Mouse (Mus musculus) forebrain, embryonic 15.5 days (tissue): ENCODE measurements around the gene Itgav. TPM values are rescaled to one million over a fixed set of nuclear protein-coding genes. Genes with fewer than 3 reads are reported as not detected.

Experiments used
- ATAC-seq: fragments of 200-750 bp; cut with Nextera tagmentation; replicated peaks from 2 replicates; pipeline ENCODE4 v1.8.0; 2017; ENCODE audit warnings: mild to moderate bottlenecking, moderate TSS enrichment, moderate library complexity
- H3K27ac ChIP-seq: fragments of 300-500 bp; sonication (generic); replicated peaks from 2 replicates; pipeline ENCODE4 v1.5.1; 2015; ENCODE audit warnings: mild to moderate bottlenecking, inconsistent platforms
- H3K27me3 ChIP-seq: fragments of 300-500 bp; sonication (generic); 2 replicates; pipeline ENCODE4 v1.6.1; 2015; ENCODE audit warnings: inconsistent platforms
- H3K36me3 ChIP-seq: fragments of 300-500 bp; sonication (generic); 2 replicates; pipeline ENCODE4 v1.6.1; 2015; ENCODE audit warnings: mild to moderate bottlenecking, inconsistent platforms
- H3K4me1 ChIP-seq: fragments of 300-500 bp; sonication (generic); 2 replicates; pipeline ENCODE4 v1.6.1; 2015; ENCODE audit warnings: inconsistent platforms
- H3K4me2 ChIP-seq: fragments of 300-500 bp; sonication (generic); replicated peaks from 2 replicates; pipeline ENCODE4 v1.6.1; 2015; ENCODE audit warnings: mild to moderate bottlenecking, inconsistent platforms
- H3K4me3 ChIP-seq: fragments of 300-500 bp; sonication (generic); 2 replicates; pipeline ENCODE4 v1.5.1; 2015; ENCODE audit warnings: mild to moderate bottlenecking, inconsistent platforms
- H3K9ac ChIP-seq: fragments of 300-500 bp; sonication (generic); replicated peaks from 2 replicates; pipeline ENCODE4 v1.6.1; 2015; ENCODE audit warnings: mild to moderate bottlenecking, inconsistent platforms
- H3K9me3 ChIP-seq: fragments of 300-500 bp; sonication (generic); 2 replicates; pipeline ENCODE4 v1.6.1; 2016; ENCODE audit warnings: inconsistent platforms
- WGBS: fragments of 180-500 bp; shearing (Covaris S2); methylation state at CpG from one replicate; pipeline ENCODE4 v1.1.7; 2015; ENCODE audit warnings: mixed read lengths; 5-methylcytosine and 5-hydroxymethylcytosine counted together
- polyA plus RNA-seq: library from polyadenylated mRNA; unstranded; fragments of >200 nt; fragmentation: Nextera tagmentation; extraction: Ambion mirVana; gene quantifications from 2 replicates; pipeline ENCODE4 v1.2.1, GENCODE M21; 2015

The Itgav gene
- 18.2 and 19.9 TPM in 2 replicates for polyA plus RNA-seq

DNA sequence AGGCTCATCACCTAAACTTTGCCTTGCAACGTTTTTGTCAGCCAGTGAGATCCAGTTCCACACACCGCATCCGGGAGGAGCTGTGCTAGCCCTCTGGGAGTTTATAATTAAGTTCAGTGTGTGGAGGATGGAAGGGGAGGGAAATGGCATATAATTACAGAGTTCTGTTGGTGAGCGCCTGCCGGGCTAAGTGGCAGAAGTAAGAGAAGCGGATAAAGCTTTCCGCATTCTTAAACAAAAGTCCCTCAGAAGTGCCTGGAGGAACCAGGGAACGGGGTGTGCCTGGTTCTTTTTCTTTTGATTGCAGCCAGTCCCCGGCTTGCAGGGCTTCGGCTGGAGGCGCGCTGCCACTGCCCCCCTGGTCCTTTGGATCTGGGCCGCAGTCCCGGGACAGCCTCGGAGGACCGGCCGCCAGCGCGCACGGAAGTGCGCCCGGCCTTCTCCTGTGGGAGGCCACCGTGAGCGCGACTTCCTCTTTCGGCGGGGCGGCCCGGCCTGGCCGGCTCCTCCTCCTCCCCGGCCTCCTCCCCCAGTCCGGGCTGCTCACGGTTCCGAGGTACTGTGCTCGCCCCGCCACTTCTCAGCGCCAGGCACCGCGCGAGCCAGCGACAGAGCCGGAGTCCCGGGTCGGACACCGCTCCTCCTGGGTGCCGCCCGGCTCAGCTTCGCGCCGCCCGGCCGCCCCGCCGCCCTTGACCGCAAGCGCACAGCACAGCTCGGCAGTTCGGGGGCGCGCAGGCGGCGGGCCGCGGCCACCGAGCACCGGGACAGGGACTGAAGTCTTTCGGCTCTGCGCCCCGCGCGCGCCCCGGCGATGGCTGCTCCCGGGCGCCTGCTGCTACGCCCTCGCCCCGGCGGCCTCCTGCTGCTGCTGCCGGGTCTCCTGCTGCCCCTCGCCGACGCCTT is at the start of gene Itgav:
TSS of gene Itgav (plus strand) at position 477 of the 906 bp plus-strand sequence.
- Histone ChIP-seq H3K36me3 (no peaks in the 10 kb centered on the region), H3K4me1 (peaks cover 16% of the 10 kb centered on the region), H3K27ac (peak within 1 kb of the TSS; percentile 82), H3K27me3 (no peaks in the 10 kb centered on the region), H3K9me3 (no peaks in the 10 kb centered on the region), H3K4me3 (peak within 1 kb of the TSS; percentile 83), H3K9ac (peak within 1 kb of the TSS; percentile 75), H3K4me2 (peak within 1 kb of the TSS; percentile 83)
- WGBS = under 1% methylated on average over 74 of the region's 84 CpGs
- ATAC-seq = peak; percentile 96

DNA sequence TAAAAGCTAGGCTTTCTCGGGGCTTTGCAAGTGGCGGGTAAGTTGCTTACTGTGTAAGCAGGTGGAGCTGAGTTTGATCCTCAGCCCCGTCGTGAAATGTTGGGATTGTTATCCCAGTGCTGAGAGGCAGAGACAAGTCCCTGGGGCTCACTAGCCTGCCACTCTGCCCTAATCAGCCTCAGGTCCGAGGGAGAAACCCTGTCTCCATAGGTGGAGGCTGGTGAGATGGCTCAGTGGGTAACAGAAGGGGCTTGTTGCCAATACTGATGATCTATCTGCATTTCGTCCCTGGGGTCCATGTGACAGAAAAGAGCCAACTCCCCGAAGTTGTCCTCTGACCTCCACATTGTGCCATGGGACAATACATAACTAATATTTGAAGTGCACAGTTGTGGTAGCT is 49.8 kb upstream of the Itgav start:
- H3K4me2 ChIP-seq = no peak overlapping the region
- no peak overlapping the region for H3K9ac ChIP-seq
- no peak overlapping the region for H3K4me3 ChIP-seq
- H3K9me3 ChIP-seq = no peaks in the 10 kb centered on the region
- no peaks in the 10 kb centered on the region for H3K4me1 ChIP-seq
- 0 out of 2 replicates have a peak, but pooled peaks cover 7% of the 10 kb centered on the region for H3K36me3 ChIP-seq
- no peaks in the 10 kb centered on the region for H3K27me3 ChIP-seq
- 86% methylated on average over 7 of the region's 7 CpGs for WGBS
- ATAC-seq = no peak
- no peak overlapping the region for H3K27ac ChIP-seq

DNA sequence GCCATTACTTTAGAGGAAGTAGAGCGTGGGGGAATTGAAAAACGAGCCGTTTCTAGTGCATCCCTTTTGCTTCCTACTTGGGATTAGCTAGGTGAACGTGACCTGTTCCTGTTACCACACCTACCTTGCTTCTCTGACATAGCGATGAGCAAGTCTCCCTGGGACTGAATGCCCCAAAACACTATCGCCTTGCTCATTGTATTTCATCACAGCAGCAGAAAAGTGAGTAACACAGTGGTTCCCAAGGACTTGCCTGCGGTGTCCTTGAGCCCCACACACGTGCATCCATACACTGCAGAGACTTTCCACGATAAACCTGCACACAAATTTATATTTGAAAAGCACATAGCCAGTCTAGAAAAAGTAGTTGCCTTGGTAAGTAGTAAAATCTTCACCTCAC is 49.3 kb upstream of the Itgav start:
- Histone ChIP-seq H3K36me3 (0 out of 2 replicates have a peak, but pooled peaks cover 7% of the 10 kb centered on the region), H3K4me3 (no peak overlapping the region), H3K9me3 (no peaks in the 10 kb centered on the region), H3K4me2 (no peak overlapping the region), H3K4me1 (no peaks in the 10 kb centered on the region), H3K9ac (no peak overlapping the region), H3K27me3 (no peaks in the 10 kb centered on the region), H3K27ac (no peak overlapping the region)
- WGBS = 92% methylated on average over 9 of the region's 9 CpGs
- ATAC-seq = no peak

DNA sequence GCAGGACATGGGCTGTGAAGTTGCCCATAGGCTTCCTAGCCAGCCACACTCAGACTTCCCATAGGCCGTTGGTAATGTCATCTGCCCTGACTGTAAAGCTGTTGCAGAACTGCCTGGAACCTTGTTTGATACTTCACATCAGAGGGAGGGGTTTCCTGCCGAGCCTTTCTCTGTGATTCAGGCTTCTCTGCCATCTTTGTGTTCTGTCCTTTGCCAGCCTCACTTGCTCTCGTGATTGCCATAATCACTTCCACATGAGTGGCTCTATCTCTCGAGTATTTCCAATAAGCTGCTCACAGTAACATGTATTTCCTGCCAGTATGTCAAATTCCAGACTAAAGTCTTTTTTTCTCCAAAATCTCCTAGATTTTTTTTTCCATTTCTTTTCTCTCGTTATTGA is 48.5 kb upstream of the Itgav start:
- Histone ChIP-seq H3K36me3 (0 out of 2 replicates have a peak, but pooled peaks cover 7% of the 10 kb centered on the region), H3K9ac (no peak overlapping the region), H3K4me1 (no peaks in the 10 kb centered on the region), H3K4me2 (no peak overlapping the region), H3K27ac (no peak overlapping the region), H3K9me3 (no peaks in the 10 kb centered on the region), H3K4me3 (no peak overlapping the region), H3K27me3 (no peaks in the 10 kb centered on the region)
- 0 out of 2 replicates have a peak, but pooled peaks have one; percentile 39 for ATAC-seq
- 31% methylated on average over 5 of the region's 5 CpGs for WGBS

DNA sequence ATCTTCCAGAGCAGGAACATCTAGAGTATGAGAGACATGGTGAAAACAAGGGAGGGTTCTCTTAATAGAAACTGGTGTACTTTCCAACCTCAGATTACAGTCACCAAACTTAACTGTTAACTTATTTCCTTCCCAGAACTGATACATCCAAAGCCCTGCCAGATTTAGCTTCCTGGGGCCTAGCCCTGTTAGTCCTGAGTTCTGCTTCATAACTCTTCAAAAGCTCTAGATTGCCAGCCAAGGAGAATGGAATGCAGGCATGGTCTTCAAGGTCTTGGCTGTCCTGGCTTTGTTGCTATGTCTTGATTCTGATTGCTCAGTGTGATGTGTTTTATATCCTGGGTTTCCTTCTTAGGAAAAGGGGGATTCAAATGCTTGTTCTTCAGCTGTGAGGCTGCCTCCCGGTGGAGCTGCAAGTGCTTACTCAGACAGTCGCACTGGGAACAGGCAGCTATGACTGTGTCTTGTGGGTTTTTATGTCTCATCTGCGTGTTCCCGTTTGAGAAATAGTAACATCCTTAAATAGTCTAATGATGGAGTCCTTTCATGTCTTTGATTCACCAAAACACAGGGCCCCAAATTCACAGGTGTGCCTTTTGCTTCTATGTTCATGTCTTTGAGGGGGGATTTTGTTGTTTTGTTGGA is 47.8 kb upstream of the Itgav start:
- WGBS = 87% methylated on average over 4 of the region's 4 CpGs
- Histone ChIP-seq H3K27me3 (no peaks in the 10 kb centered on the region), H3K4me1 (no peaks in the 10 kb centered on the region), H3K36me3 (0 out of 2 replicates have a peak, but pooled peaks cover 7% of the 10 kb centered on the region), H3K27ac (no peak overlapping the region), H3K9ac (no peak overlapping the region), H3K4me3 (no peak overlapping the region), H3K9me3 (no peaks in the 10 kb centered on the region), H3K4me2 (no peak overlapping the region)
- no peak for ATAC-seq

DNA sequence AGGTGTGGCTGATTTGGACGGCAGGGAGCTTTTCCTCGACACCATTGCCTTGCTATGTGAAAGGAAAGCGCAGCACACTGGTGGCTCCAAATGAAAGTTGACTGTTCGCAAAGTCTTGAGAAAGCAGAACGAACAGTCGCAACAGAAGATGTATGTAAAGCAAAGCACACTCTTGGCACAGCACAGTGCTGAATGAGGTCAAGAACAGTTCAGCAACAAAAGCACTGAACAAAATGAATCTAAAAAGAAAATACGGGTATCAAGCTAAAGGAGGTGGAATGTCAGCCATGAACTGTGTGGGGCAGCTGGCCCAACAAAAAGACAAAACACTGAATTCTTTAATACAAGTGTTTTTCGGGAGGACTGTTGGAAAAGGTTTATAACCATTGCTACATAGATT is 42.9 kb upstream of the Itgav start:
- ATAC-seq = no peak
- 86% methylated on average over 8 of the region's 8 CpGs for WGBS

DNA sequence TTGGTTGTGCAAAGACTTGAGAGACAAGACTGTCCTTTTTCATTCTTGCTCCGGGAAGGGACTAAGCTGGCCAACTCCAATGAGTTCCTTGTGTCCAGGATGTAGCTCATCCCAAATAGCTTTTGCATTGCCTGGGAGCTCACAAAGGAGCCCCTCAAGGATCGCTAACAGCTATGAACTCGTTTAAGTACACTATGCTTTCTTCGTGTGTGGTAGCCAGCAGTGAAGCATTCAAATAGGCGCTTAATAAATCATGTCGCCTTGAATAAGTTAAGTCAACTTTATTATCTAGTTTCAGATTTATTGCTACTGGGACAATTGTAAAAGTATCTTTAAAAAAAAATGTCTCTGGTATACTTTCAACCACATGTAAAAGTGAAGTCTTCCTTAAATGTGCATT is 42.4 kb upstream of the Itgav start:
- no peaks in the 10 kb centered on the region for H3K36me3 ChIP-seq
- H3K4me3 ChIP-seq = no peak overlapping the region
- 74% methylated on average over 6 of the region's 6 CpGs for WGBS
- ATAC-seq = no peak
- H3K4me1 ChIP-seq = no peaks in the 10 kb centered on the region
- no peaks in the 10 kb centered on the region for H3K27me3 ChIP-seq
- H3K27ac ChIP-seq = no peak overlapping the region
- no peak overlapping the region for H3K4me2 ChIP-seq
- H3K9me3 ChIP-seq = no peaks in the 10 kb centered on the region
- H3K9ac ChIP-seq = no peak overlapping the region

More for the DNA sequence above, 42.9 kb upstream of the Itgav start:
- Histone ChIP-seq H3K9me3 (no peaks in the 10 kb centered on the region), H3K36me3 (no peaks in the 10 kb centered on the region), H3K4me3 (no peak overlapping the region), H3K27me3 (no peaks in the 10 kb centered on the region), H3K4me1 (no peaks in the 10 kb centered on the region), H3K27ac (no peak overlapping the region), H3K9ac (no peak overlapping the region), H3K4me2 (no peak overlapping the region)

DNA sequence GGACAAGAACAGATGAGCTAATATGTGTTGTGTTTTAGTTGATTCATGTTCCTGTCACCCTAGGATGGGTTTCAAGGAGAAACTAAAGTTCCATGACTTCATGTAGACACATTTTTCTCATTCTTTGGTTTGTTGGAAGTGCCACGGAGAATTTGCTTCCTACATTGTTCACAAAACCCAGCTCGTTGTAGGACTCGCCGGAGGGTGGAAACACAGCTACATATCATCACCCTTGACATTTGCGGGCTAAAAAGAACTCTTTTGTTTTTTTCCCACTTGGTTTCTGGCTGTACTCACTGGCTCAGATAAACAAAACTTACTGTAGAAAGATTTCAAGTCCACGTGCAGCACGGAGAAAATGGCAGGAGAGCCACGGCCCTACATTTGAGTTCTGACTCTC is 41.9 kb upstream of the Itgav start:
- Histone ChIP-seq H3K4me3 (no peak overlapping the region), H3K27me3 (no peaks in the 10 kb centered on the region), H3K9ac (no peak overlapping the region), H3K36me3 (no peaks in the 10 kb centered on the region), H3K4me2 (no peak overlapping the region), H3K4me1 (no peaks in the 10 kb centered on the region), H3K9me3 (no peaks in the 10 kb centered on the region), H3K27ac (no peak overlapping the region)
- 88% methylated on average over 8 of the region's 8 CpGs for WGBS
- ATAC-seq = no peak

DNA sequence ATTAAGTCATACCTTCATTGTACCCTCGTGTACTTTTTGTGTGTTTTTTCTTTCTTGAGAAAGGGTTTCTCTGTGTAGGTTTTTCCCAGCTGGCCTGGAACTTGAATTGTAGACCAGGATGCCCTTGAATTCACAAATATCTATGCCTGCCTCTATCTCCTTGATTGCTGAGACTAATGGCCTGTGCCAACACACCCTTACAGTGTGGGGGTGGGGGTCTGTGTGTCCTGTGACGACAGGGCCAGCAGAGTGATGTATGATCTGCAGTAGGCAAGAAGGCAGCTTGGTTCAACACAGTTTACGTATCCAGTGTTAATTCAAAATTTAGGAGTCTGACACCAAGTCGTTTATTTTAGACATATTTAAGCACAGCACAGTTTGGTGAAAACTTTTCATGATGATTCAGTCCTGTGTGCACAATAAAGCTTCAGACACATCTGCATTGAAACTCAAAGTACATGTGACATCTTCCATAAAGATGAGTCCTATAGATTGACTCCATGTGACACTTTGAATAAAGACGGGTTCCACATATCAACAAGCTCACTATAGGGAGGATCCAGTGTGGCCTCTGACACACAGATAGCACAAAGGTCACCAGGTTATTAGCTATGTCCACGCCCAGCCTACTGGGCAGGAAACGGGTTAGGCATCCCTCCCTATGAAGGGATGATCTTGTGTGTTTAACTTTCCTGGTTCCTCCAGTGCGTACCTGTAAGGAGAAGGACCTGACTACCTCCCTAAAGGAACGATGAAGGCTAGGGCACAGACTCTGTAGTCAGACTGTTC is 40.3 kb upstream of the Itgav start:
- WGBS = 88% methylated on average over 9 of the region's 9 CpGs

DNA sequence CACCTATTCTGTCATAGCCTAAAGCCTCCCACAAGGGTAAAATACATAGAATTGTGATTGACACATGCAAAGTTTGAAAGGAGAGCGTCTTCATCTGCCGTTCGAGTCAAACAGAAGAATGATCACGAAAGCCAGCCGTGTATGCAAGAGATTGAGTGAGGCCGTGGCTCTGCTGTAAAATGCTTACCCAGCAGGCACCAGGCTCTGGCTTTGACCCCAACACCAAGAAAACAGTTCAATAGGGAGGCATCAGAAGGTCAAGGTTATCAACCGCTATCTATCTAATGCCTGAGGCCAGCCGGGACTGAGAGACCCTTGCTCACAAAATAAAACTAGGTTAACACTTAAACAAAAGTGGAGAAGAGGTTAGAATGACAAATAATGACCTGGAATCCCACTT is 39.5 kb upstream of the Itgav start:
- no peak overlapping the region for H3K4me2 ChIP-seq
- H3K36me3 ChIP-seq = no peaks in the 10 kb centered on the region
- H3K4me3 ChIP-seq = no peak overlapping the region
- 90% methylated on average over 8 of the region's 8 CpGs for WGBS
- no peaks in the 10 kb centered on the region for H3K4me1 ChIP-seq
- no peak overlapping the region for H3K27ac ChIP-seq
- no peak for ATAC-seq
- H3K27me3 ChIP-seq = no peaks in the 10 kb centered on the region
- no peaks in the 10 kb centered on the region for H3K9me3 ChIP-seq
- no peak overlapping the region for H3K9ac ChIP-seq

More for the DNA sequence above, 40.3 kb upstream of the Itgav start:
- H3K9ac ChIP-seq = no peak overlapping the region
- H3K9me3 ChIP-seq = no peaks in the 10 kb centered on the region
- no peaks in the 10 kb centered on the region for H3K4me1 ChIP-seq
- H3K27ac ChIP-seq = no peak overlapping the region
- ATAC-seq = no peak
- H3K4me2 ChIP-seq = no peak overlapping the region
- H3K36me3 ChIP-seq = no peaks in the 10 kb centered on the region
- no peak overlapping the region for H3K4me3 ChIP-seq
- H3K27me3 ChIP-seq = no peaks in the 10 kb centered on the region

DNA sequence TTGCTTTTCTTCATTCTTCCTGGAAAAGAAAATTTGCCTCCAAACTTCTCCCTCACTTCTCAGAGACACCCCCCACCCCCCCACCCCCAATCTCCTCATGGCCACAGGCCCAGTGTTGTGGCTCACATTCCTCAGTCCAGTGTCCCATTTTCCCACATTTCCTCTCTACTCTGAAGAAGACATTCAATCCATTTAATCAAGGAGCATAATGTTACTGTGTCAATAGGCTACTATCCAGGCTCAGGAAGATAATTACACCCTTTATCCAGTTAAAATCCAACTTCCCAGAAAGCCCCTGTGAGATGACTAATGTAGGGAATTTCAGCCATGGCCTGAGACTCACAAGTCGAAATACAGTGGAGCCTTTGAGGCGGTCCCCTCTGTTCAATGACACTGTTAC is 33.8 kb upstream of the Itgav start:
- Histone ChIP-seq H3K27ac (no peak overlapping the region), H3K9me3 (no peaks in the 10 kb centered on the region), H3K27me3 (no peaks in the 10 kb centered on the region), H3K4me3 (no peak overlapping the region), H3K9ac (no peak overlapping the region), H3K4me1 (no peaks in the 10 kb centered on the region), H3K36me3 (no peaks in the 10 kb centered on the region), H3K4me2 (no peak overlapping the region)
- 77% methylated on average over 2 of the region's 2 CpGs for WGBS
- ATAC-seq = no peak
